Mouse (Mus musculus) stomach, postnatal 0 days (tissue): ENCODE data around the gene Tcf12.

Source experiments
- CTCF ChIP-seq: IDR thresholded peaks from 2 replicates; pipeline ENCODE4 v1.5.1; 2016; ENCODE audit warnings: antibody characterized with exemption, low read depth, mild to moderate bottlenecking, moderate library complexity
- EP300 ChIP-seq: optimal IDR thresholded peaks from 2 replicates; pipeline ENCODE3; 2016; ENCODE audit warnings: antibody characterized with exemption

DNA sequence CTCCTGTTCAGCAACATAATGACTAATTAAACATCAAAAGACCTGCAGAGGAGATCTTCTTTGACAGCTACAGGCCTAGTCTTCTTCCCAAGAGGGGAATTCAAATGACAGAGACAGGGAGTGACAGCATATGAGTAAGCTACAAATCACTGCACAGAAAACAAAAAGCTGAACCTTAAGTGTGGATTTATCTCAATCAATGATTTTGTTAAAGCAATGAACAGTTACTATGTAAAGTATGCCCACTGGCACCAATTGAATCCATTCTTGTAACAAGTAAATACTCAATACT lies 195.1 kb downstream of the Tcf12 start:
- TF ChIP-seq CTCF: no peak
- no peak for TF ChIP-seq EP300
